Mouse (Mus musculus) heart, postnatal 0 days (tissue): ENCODE measurements around the gene Rnf223. TPM values are rescaled to one million over a fixed set of nuclear protein-coding genes. Genes with fewer than 3 reads are reported as not detected.

Experiments
- ATAC-seq: fragments of 200-750 bp; cut with Nextera tagmentation; 2 replicates; pipeline ENCODE4 v1.8.0; 2017; ENCODE audit warnings: low read depth, moderate number of reproducible peaks, moderate library complexity; ENCODE audit not compliant: insufficient read depth
- DNase-seq: peaks from one replicate; pipeline ENCODE4 v3.0.0-alpha.2; 2016; ENCODE audit warnings: low spot score
- H3K27ac ChIP-seq: fragments of 300-500 bp; sonication (generic); 2 replicates; pipeline ENCODE4 v1.5.1; 2014; ENCODE audit warnings: low read depth, mild to moderate bottlenecking
- H3K27me3 ChIP-seq: fragments of 300-500 bp; sonication (generic); 2 replicates; pipeline ENCODE4 v1.6.1; 2014; ENCODE audit warnings: low read length, mixed read lengths; ENCODE audit not compliant: control insufficient read depth, insufficient read depth
- H3K36me3 ChIP-seq: fragments of 300-500 bp; sonication (generic); replicated peaks from 2 replicates; pipeline ENCODE4 v1.6.1; 2014; ENCODE audit warnings: low read length, mixed read lengths; ENCODE audit not compliant: control insufficient read depth, insufficient read depth
- H3K4me1 ChIP-seq: fragments of 300-500 bp; sonication (generic); 2 replicates; pipeline ENCODE4 v1.6.1; 2014; ENCODE audit warnings: antibody characterized with exemption; ENCODE audit not compliant: control insufficient read depth, insufficient read depth
- H3K4me2 ChIP-seq: fragments of 300-500 bp; sonication (generic); 2 replicates; pipeline ENCODE4 v1.6.1; 2014; ENCODE audit warnings: low read depth, mild to moderate bottlenecking, low read length, moderate library complexity
- H3K4me3 ChIP-seq: fragments of 300-500 bp; sonication (generic); 2 replicates; pipeline ENCODE4 v1.5.1; 2014; ENCODE audit warnings: low read depth, low read length
- H3K9ac ChIP-seq: fragments of 300-500 bp; sonication (generic); replicated peaks from 2 replicates; pipeline ENCODE4 v1.6.1; 2014; ENCODE audit warnings: low read depth, low read length, mixed read lengths
- H3K9me3 ChIP-seq: fragments of 300-500 bp; sonication (generic); replicated peaks from 2 replicates; pipeline ENCODE4 v1.6.1; 2016; ENCODE audit warnings: low read length; ENCODE audit not compliant: control insufficient read depth
- CTCF ChIP-seq: IDR thresholded peaks from 2 replicates; pipeline ENCODE4 v1.5.1; 2016; ENCODE audit warnings: antibody characterized with exemption, control low read depth, low read depth
- EP300 ChIP-seq: IDR thresholded peaks from 2 replicates; pipeline ENCODE4 v1.6.1; 2016; ENCODE audit warnings: antibody characterized with exemption, low read depth
- WGBS: fragments of 180-500 bp; shearing (Covaris S2); extraction: QIAGEN DNeasy Blood & Tissue Kit; methylation state at CpG from one replicate; pipeline ENCODE4 v1.1.7; 2014; 5-methylcytosine and 5-hydroxymethylcytosine counted together
- polyA plus RNA-seq: library from polyadenylated mRNA; unstranded; fragments of >200 nt; fragmentation: Nextera tagmentation; extraction: Ambion mirVana; gene quantifications from 2 replicates; pipeline ENCODE4 v1.2.1, GENCODE M21; 2015
- total RNA-seq: library from RNA; depleted of rRNA; stranded (reverse); fragments of >200 nt; gene quantifications from 2 replicates; pipeline ENCODE4 v1.2.3, GENCODE M21; 2014; ENCODE audit warnings: low replicate concordance

Rnf223 gene
- total and polyA plus RNA-seq, 2 experiments from 2014 or later: not detected

- no peak overlapping the region for H3K4me2 ChIP-seq
- ATAC-seq (no peak), DNase-seq (no peak)
- no peak for TF ChIP-seq EP300
- TF ChIP-seq CTCF: no peak
- no peaks in the 10 kb centered on the region for H3K4me1 ChIP-seq
- H3K27me3 ChIP-seq: no peaks in the 10 kb centered on the region
- no peaks in the 10 kb centered on the region for H3K9me3 ChIP-seq
- 62% methylated on average over 5 of the region's 5 CpGs for WGBS
- H3K36me3 ChIP-seq: peaks cover 16% of the 10 kb centered on the region
- no peak overlapping the region for H3K27ac ChIP-seq
- H3K4me3 ChIP-seq: no peak overlapping the region
- H3K9ac ChIP-seq: no peak overlapping the region
Observed at GRCm38 (mm10) chr4:156128746-156129145, 1.6 kb upstream of the Rnf223 start.

GRCm38 (mm10) chr4:156130940-156131339 lies 627 bp downstream of the Rnf223 start:
- ATAC-seq (no peak), DNase-seq (no peak)
- no peaks in the 10 kb centered on the region for H3K4me1 ChIP-seq
- peaks cover 7% of the 10 kb centered on the region for H3K36me3 ChIP-seq
- no peak overlapping the region for H3K9ac ChIP-seq
- no peak overlapping the region for H3K4me3 ChIP-seq
- no peaks in the 10 kb centered on the region for H3K27me3 ChIP-seq
- H3K9me3 ChIP-seq: no peaks in the 10 kb centered on the region
- no peak overlapping the region for H3K4me2 ChIP-seq
- 71% methylated on average over 10 of the region's 10 CpGs for WGBS
- no peak overlapping the region for H3K27ac ChIP-seq
- TF ChIP-seq CTCF (no peak), EP300 (no peak)

- DNase-seq (no peak), ATAC-seq (no peak)
- TF ChIP-seq EP300: no peak
- TF ChIP-seq CTCF: no peak
- Histone ChIP-seq H3K4me1 (no peaks in the 10 kb centered on the region), H3K36me3 (no peaks in the 10 kb centered on the region), H3K27me3 (no peaks in the 10 kb centered on the region), H3K4me3 (no peak overlapping the region), H3K27ac (no peak overlapping the region), H3K4me2 (no peak overlapping the region), H3K9me3 (no peaks in the 10 kb centered on the region), H3K9ac (no peak overlapping the region)
- WGBS: 77% methylated on average over 5 of the region's 5 CpGs
Observed at GRCm38 (mm10) chr4:156133334-156133733, 3.0 kb downstream of the Rnf223 start.

DNA sequence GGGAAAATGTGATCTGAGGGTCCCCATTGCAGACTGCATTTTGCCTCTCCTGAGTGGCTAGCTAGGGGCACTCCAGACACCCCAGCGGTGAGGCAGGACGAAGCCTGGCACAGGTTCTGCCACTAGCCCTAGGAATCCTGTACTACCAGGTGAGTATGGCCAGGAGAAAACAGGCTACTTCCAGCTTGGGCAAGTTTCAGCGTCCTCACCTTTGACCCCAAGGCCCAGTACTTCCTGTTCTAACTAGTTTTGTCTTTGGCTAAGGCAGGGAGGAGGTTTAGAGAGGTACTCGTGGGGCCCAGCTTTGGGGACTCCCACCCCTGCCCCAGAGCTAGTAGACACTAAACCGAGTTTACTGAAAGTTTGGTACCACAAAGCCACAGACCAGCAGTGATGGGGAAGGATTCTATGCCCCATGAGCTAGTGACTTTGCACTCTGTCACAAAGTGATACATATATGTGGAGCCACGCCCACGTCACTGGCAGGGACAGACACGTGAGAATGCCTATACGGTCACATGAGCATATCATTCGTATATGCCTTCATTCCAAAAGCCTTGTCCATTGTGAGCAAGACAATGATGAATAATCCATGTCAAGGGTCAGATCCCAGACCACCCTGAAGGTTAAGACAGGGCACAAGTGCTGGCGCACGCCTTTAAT lies 3.8 kb downstream of the Rnf223 start:
- WGBS: 75% methylated on average over 12 of the region's 12 CpGs
- no peaks in the 10 kb centered on the region for H3K27me3 ChIP-seq
- no peaks in the 10 kb centered on the region for H3K4me1 ChIP-seq
- H3K36me3 ChIP-seq: no peaks in the 10 kb centered on the region
- no peak overlapping the region for H3K9ac ChIP-seq
- ATAC-seq: no peak
- no peak for DNase-seq
- no peak overlapping the region for H3K27ac ChIP-seq
- TF ChIP-seq CTCF: no peak
- TF ChIP-seq EP300: no peak
- no peak overlapping the region for H3K4me3 ChIP-seq
- no peak overlapping the region for H3K4me2 ChIP-seq
- no peaks in the 10 kb centered on the region for H3K9me3 ChIP-seq

DNA sequence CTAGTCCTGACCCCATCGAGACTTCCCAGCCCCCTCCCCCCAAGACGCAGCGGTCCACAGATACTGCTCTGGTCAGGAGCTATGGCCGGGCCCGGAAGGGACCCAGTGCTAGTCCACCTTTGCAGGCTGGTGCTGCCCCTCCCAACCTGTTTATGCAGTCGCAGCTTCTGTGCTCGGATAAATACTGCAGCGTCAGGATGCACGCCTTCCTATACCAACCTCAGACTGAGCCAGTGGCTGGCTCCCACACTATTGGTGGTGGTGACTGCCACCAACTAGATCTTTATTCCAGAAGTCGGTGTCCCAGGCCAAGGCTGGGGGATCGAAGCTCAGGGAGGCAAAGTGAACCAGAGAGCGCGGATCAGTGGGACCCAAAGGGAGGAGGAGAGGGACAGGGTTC lies 4.8 kb downstream of the Rnf223 start:
- TF ChIP-seq EP300 (no peak), CTCF (no peak)
- no peak for DNase-seq
- Histone ChIP-seq H3K4me1 (no peaks in the 10 kb centered on the region), H3K27me3 (no peaks in the 10 kb centered on the region), H3K9me3 (0 out of 2 replicates have a peak, but pooled peaks cover 2% of the 10 kb centered on the region), H3K9ac (no peak overlapping the region), H3K36me3 (no peaks in the 10 kb centered on the region), H3K4me2 (no peak overlapping the region), H3K4me3 (no peak overlapping the region), H3K27ac (no peak overlapping the region)
- ATAC-seq: no peak
- WGBS: 92% methylated on average over 13 of the region's 13 CpGs

- H3K9me3 ChIP-seq: 0 out of 2 replicates have a peak, but pooled peaks cover 2% of the 10 kb centered on the region
- H3K4me2 ChIP-seq: no peak overlapping the region
- H3K4me3 ChIP-seq: no peak overlapping the region
- no peaks in the 10 kb centered on the region for H3K27me3 ChIP-seq
- no peaks in the 10 kb centered on the region for H3K36me3 ChIP-seq
- DNase-seq (no peak), ATAC-seq (no peak)
- H3K4me1 ChIP-seq: no peaks in the 10 kb centered on the region
- no peak overlapping the region for H3K9ac ChIP-seq
- WGBS: 93% methylated on average over 14 of the region's 14 CpGs
- H3K27ac ChIP-seq: no peak overlapping the region
- TF ChIP-seq CTCF (no peak), EP300 (no peak)
Observed at GRCm38 (mm10) chr4:156135801-156136200, 5.5 kb downstream of the Rnf223 start.
